Mouse (Mus musculus): Measurements from ENCODE around the gene Cdc42bpb. TPM values are rescaled to one million over a fixed set of nuclear protein-coding genes. Genes with fewer than 3 reads are reported as not detected.
A peak's percentile ranks its signal among the peaks of the same experiment; 100 is the strongest.

The Cdc42bpb gene
- polyA plus RNA-seq, 1 experiment from 2014 or later: 39.8 TPM

- peaks cover 22% of the 10 kb centered on the region for H3K27me3 ChIP-seq
- H3K9ac ChIP-seq (replicated peaks): 0 out of 2 replicates have a peak overlapping the region, but pooled peaks have one; percentile 24
- WGBS: 27% methylated on average over 12 of the region's 12 CpGs
- H3K9me3 ChIP-seq: no peaks in the 10 kb centered on the region
- peak overlapping the region; percentile 28 for H3K4me3 ChIP-seq (replicated peaks)
- no peaks in the 10 kb centered on the region for H3K36me3 ChIP-seq
- H3K4me2 ChIP-seq (replicated peaks): peak overlapping the region; percentile 46
- peaks cover 32% of the 10 kb centered on the region for H3K4me1 ChIP-seq (replicated peaks)
- H3K27ac ChIP-seq: no peak overlapping the region
- no peak for ATAC-seq
Measured at GRCm38 (mm10) chr12:111412581-111413284, 35.2 kb upstream of the Cdc42bpb start.

GRCm38 (mm10) chr12:111411631-111412355 is 34.3 kb upstream of the Cdc42bpb start:
- H3K27ac ChIP-seq: no peak overlapping the region
- H3K9ac ChIP-seq (replicated peaks): no peak overlapping the region
- H3K27me3 ChIP-seq: peaks cover 31% of the 10 kb centered on the region
- no peak overlapping the region for H3K4me2 ChIP-seq (replicated peaks)
- ATAC-seq: no peak
- no peaks in the 10 kb centered on the region for H3K36me3 ChIP-seq
- 84% methylated on average over 8 of the region's 8 CpGs for WGBS
- peaks cover 25% of the 10 kb centered on the region for H3K4me1 ChIP-seq (replicated peaks)
- no peaks in the 10 kb centered on the region for H3K9me3 ChIP-seq
- no peak overlapping the region for H3K4me3 ChIP-seq (replicated peaks)

GRCm38 (mm10) chr12:111409583-111409982 is 32.1 kb upstream of the Cdc42bpb start:
- Histone ChIP-seq H3K27me3 (peaks cover 46% of the 10 kb centered on the region), H3K36me3 (no peaks in the 10 kb centered on the region), H3K9ac (replicated peaks) (peak overlapping the region; percentile 11; the same call in 1 of the 2 replicates), H3K4me1 (replicated peaks) (peaks cover 23% of the 10 kb centered on the region), H3K4me3 (replicated peaks) (no peak overlapping the region), H3K9me3 (no peaks in the 10 kb centered on the region), H3K27ac (no peak overlapping the region), H3K4me2 (replicated peaks) (no peak overlapping the region)
- no peak for ATAC-seq
- 7% methylated on average over 5 of the region's 5 CpGs for WGBS

GRCm38 (mm10) chr12:111406622-111407021 is 29.1 kb upstream of the Cdc42bpb start, which contains the start of gene Lbhd2:
TSS of gene Lbhd2 (plus strand) at chr12:111406809.
- Histone ChIP-seq H3K36me3 (no peaks in the 10 kb centered on the region), H3K27ac (no peak within 1 kb of the TSS), H3K4me2 (replicated peaks) (peak within 1 kb of the TSS; percentile 29), H3K27me3 (peaks cover 49% of the 10 kb centered on the region), H3K9ac (replicated peaks) (peak within 1 kb of the TSS; percentile 16; the same call in 1 of the 2 replicates), H3K9me3 (no peaks in the 10 kb centered on the region), H3K4me1 (replicated peaks) (peaks cover 19% of the 10 kb centered on the region), H3K4me3 (replicated peaks) (no peak within 1 kb of the TSS)
- no peak for ATAC-seq
- 4% methylated on average over 24 of the region's 24 CpGs for WGBS

- H3K4me1 ChIP-seq (replicated peaks): peaks cover 18% of the 10 kb centered on the region
- no peaks in the 10 kb centered on the region for H3K9me3 ChIP-seq
- no peak overlapping the region for H3K9ac ChIP-seq (replicated peaks)
- H3K4me2 ChIP-seq (replicated peaks): no peak overlapping the region
- WGBS: 70% methylated on average over 10 of the region's 10 CpGs
- no peaks in the 10 kb centered on the region for H3K36me3 ChIP-seq
- H3K4me3 ChIP-seq (replicated peaks): no peak overlapping the region
- no peak for ATAC-seq
- no peak overlapping the region for H3K27ac ChIP-seq
- H3K27me3 ChIP-seq: peaks cover 49% of the 10 kb centered on the region
Measured at GRCm38 (mm10) chr12:111404880-111405279, 27.4 kb upstream of the Cdc42bpb start.

DNA sequence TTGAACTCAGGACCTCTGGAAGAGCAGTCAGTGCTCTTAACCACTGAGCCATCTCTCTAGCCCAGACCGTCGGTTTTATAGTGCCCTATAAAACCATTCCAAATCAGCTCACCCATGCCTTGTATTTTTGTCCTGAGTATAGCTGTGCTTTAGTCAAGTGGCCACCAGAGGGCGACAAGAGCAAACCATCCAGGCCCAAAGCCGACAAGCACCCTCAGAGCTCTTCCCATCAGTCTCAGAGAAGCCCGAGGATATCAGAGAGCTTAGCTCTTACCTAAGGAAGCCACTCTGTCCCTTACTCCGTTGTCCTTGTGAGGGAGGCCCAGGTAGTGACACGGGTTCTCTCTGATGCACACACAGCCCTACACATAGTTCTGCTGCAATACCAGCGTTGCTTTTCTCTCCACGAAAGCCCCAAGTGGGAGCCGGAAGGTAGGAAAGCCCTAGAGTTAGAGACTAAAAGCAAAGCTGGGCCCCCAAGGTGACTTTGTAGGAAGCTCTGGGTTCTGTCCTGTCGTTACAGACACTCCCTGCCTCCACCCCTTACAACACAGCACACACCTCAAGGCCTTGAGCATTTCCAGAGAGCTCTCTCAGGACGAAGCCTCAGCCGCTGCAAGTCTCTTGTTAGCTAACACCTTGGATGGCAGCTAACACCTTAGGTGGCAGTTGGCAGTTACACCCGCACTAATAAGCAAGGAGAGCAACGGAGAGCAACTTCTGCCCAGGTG is 24.1 kb upstream of the Cdc42bpb start:
- H3K4me2 ChIP-seq (replicated peaks): no peak overlapping the region
- H3K9ac ChIP-seq (replicated peaks): no peak overlapping the region; the same call in 1 of the 2 replicates
- peaks cover 7% of the 10 kb centered on the region for H3K4me1 ChIP-seq (replicated peaks)
- 26% methylated on average over 15 of the region's 15 CpGs for WGBS
- H3K9me3 ChIP-seq: no peaks in the 10 kb centered on the region
- H3K27me3 ChIP-seq: peaks cover 24% of the 10 kb centered on the region
- no peaks in the 10 kb centered on the region for H3K36me3 ChIP-seq
- ATAC-seq: peak; percentile 82; the same call in 1 of the 2 replicates
- no peak overlapping the region for H3K4me3 ChIP-seq (replicated peaks)
- H3K27ac ChIP-seq: no peak overlapping the region

GRCm38 (mm10) chr12:111396997-111397396 is 19.5 kb upstream of the Cdc42bpb start:
- no peaks in the 10 kb centered on the region for H3K36me3 ChIP-seq
- WGBS: 78% methylated on average over 5 of the region's 5 CpGs
- 0 out of 2 replicates have a peak, but pooled peaks cover 5% of the 10 kb centered on the region for H3K4me1 ChIP-seq (replicated peaks)
- no peak overlapping the region for H3K9ac ChIP-seq (replicated peaks)
- no peak overlapping the region for H3K4me2 ChIP-seq (replicated peaks)
- H3K27ac ChIP-seq: no peak overlapping the region
- peaks cover 4% of the 10 kb centered on the region for H3K27me3 ChIP-seq
- ATAC-seq: no peak
- no peaks in the 10 kb centered on the region for H3K9me3 ChIP-seq
- no peak overlapping the region for H3K4me3 ChIP-seq (replicated peaks)

DNA sequence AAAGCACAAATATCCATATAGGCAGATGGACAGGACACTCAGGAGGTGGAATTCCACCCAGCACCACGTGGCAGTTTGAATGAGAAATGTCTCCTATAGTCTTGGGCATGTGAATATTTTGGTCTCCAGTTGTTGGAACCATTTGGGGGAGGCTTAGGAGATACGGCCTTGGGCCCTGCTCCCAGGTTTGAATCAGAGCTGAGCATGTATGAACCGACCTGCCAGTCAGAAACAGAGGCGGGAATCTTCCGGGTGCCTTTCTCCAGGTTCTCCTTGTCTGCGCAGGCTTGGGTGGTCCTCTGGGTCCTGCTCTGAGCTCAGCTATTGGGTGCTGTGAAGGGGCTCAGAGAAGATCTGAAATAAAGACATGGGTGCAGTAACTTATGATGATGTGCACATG is 16.5 kb upstream of the Cdc42bpb start:
- Histone ChIP-seq H3K4me2 (replicated peaks) (no peak overlapping the region), H3K36me3 (no peaks in the 10 kb centered on the region), H3K9ac (replicated peaks) (no peak overlapping the region), H3K4me3 (replicated peaks) (no peak overlapping the region), H3K9me3 (no peaks in the 10 kb centered on the region), H3K27ac (no peak overlapping the region), H3K4me1 (replicated peaks) (no peaks in the 10 kb centered on the region), H3K27me3 (no peaks in the 10 kb centered on the region)
- WGBS: 85% methylated on average over 6 of the region's 6 CpGs
- ATAC-seq: no peak

DNA sequence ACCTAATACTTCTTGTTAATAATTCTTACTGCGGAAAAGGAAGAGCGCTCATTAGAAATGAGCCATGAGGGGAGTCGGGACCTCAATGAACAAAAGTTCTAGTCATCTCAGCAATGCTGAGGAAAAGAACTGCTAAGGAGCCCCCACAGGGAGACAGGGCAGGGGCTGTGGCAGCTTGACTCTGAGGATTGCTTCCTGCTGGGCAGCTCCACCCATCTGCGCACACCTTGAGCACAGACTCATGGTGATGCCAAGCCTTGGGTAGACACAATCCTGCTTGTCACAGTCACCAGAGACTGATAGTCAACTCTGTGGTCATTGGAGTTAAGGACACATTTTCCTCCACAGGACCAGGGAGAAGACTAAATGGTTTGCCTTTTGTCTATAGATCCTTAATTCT is 9.6 kb upstream of the Cdc42bpb start:
- Histone ChIP-seq H3K9me3 (no peaks in the 10 kb centered on the region), H3K4me2 (replicated peaks) (no peak overlapping the region), H3K4me1 (replicated peaks) (no peaks in the 10 kb centered on the region), H3K9ac (replicated peaks) (no peak overlapping the region), H3K27me3 (no peaks in the 10 kb centered on the region), H3K4me3 (replicated peaks) (no peak overlapping the region), H3K27ac (no peak overlapping the region), H3K36me3 (no peaks in the 10 kb centered on the region)
- 89% methylated on average over 4 of the region's 4 CpGs for WGBS
- ATAC-seq: no peak

GRCm38 (mm10) chr12:111386642-111387120 is 9.2 kb upstream of the Cdc42bpb start:
- Histone ChIP-seq H3K9ac (replicated peaks) (no peak overlapping the region), H3K27me3 (no peaks in the 10 kb centered on the region), H3K36me3 (no peaks in the 10 kb centered on the region), H3K27ac (no peak overlapping the region), H3K4me1 (replicated peaks) (no peaks in the 10 kb centered on the region), H3K9me3 (no peaks in the 10 kb centered on the region), H3K4me2 (replicated peaks) (no peak overlapping the region), H3K4me3 (replicated peaks) (no peak overlapping the region)
- ATAC-seq: no peak
- WGBS: 80% methylated on average over 8 of the region's 8 CpGs

DNA sequence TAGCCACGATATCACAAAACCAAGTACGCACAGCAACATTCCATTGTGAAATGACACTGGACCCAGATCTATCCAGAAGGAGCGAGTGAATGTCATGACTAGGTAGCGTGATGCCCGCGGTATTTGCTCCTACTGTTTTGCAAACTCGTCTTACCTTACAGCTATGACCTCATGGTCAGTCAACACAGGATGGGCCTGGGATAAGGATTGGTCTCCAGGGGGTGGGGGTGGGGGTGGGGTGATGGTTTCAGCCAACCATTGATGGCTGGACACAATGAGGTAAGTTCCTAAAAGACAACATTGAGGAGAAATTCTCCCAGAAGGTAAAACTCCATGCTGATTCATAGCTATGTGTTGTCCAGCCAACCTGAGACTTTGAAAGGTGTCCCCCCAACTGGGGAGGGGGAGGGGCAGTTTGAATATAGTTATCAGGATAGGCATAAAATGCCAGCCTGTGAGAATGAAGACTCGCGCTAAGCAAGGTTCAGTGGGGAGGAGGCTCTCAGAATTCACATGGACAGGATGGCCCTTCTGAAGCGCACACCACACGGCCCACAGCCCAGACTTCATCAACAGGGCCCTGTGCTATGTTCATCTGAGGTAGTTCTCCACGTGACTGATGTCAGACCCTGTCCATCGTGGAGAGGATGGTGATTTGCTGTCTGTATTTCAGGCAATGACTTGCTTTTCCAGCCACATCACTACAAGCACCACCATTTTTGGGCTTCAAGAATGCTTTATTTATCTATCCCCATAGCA is 8.5 kb upstream of the Cdc42bpb start:
- no peak overlapping the region for H3K9ac ChIP-seq (replicated peaks)
- no peaks in the 10 kb centered on the region for H3K27me3 ChIP-seq
- no peak overlapping the region for H3K4me3 ChIP-seq (replicated peaks)
- no peaks in the 10 kb centered on the region for H3K36me3 ChIP-seq
- no peak for ATAC-seq
- no peaks in the 10 kb centered on the region for H3K4me1 ChIP-seq (replicated peaks)
- WGBS: 90% methylated on average over 13 of the region's 13 CpGs
- no peak overlapping the region for H3K4me2 ChIP-seq (replicated peaks)
- H3K27ac ChIP-seq: no peak overlapping the region
- no peaks in the 10 kb centered on the region for H3K9me3 ChIP-seq
